8 mouse cellular contexts compared by ENCODE assay signal in the genomic region with DNA sequence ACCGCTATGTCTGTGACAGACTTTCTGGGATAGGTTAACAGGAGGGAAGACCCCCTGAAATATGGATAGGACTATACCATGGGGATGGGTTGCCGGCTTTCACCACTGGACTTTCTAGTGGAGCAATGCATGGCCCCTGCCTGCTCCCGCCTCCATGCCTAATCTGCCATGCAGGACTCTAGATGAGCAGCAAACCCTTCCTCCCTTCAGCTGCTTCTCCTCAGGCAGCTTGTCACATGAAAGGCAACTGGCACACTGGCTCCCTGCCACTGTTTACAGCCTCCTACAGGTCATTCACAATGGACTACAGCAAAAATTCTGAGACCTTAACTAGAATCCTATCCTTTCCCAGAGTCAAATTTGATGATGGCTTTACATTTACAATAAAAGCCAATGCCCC. TPM values are rescaled to one million over a fixed set of nuclear protein-coding genes. Genes with fewer than 3 reads are reported as not detected.
A peak's percentile ranks its signal among the peaks of the same experiment; 100 is the strongest.
DNase-seq lines count a peak whose midpoint lies in the region; ATAC-seq and TF ChIP-seq lines count a peak whose summit lies in the region.

No protein-coding gene starts in this region.

- H3K4me1 ChIP-seq in lung, embryonic 15.5 days, result peaks cover 20% of the 10 kb centered on the region
- H3K4me1 ChIP-seq in lung, adult 2 months (ENCODE audit: control insufficient read depth, insufficient read depth, low read length), result 0 out of 2 replicates have a peak, but pooled peaks cover 4% of the 10 kb centered on the region
- H3K4me1 ChIP-seq in heart, embryonic 15.5 days (replicated peaks), result peaks cover 23% of the 10 kb centered on the region
- peaks cover 5% of the 10 kb centered on the region; the same call in 1 of the 2 replicates for H3K4me1 ChIP-seq in neural tube, embryonic 14.5 days (ENCODE audit: control insufficient read depth, insufficient read depth, low read length)

- peak overlapping the region; percentile 81 for H3K9ac ChIP-seq in lung, embryonic 15.5 days
- peak overlapping the region; percentile 64 for H3K9ac ChIP-seq in heart, embryonic 15.5 days
- no peak overlapping the region; the same call in 1 of the 2 replicates for H3K9ac ChIP-seq in neural tube, embryonic 14.5 days (replicated peaks; ENCODE audit: low read depth, low read length)

- no peak for TF ChIP-seq CTCF in lung, adult 2 months (IDR thresholded peaks at IDR 0.05; ENCODE audit: insufficient read depth, low read length)

- TF ChIP-seq POLR2A in lung, adult 2 months (IDR thresholded peaks at IDR 0.05; ENCODE audit: borderline replicate concordance, extremely low read depth, low read depth, low read length), result no peak

- peak overlapping the region; percentile 82 for H3K4me2 ChIP-seq in lung, embryonic 15.5 days
- H3K4me2 ChIP-seq in heart, embryonic 15.5 days, result peak overlapping the region; percentile 75
- peak overlapping the region; percentile 53 for H3K4me2 ChIP-seq in neural tube, embryonic 14.5 days (ENCODE audit: low read depth, low read length)

- H3K4me3 ChIP-seq in lung, embryonic 15.5 days, result peak overlapping the region; percentile 62; the same call in 1 of the 2 replicates
- no peak overlapping the region for H3K4me3 ChIP-seq in lung, adult 2 months (replicated peaks; ENCODE audit: extremely low read depth, low read depth, low read length)
- peak overlapping the region; percentile 70 for H3K4me3 ChIP-seq in heart, embryonic 15.5 days
- H3K4me3 ChIP-seq in neural tube, embryonic 14.5 days (ENCODE audit: low read depth, low read length), result no peak overlapping the region

- WGBS in lung, embryonic 15.5 days, result 85% methylated on average over 3 of the region's 3 CpGs
- 87% methylated on average over 3 of the region's 3 CpGs for WGBS in lung, adult 2 months
- WGBS in heart, embryonic 15.5 days, result 88% methylated on average over 3 of the region's 3 CpGs
- 89% methylated on average over 3 of the region's 3 CpGs for WGBS in neural tube, embryonic 14.5 days

- no peak for DNase-seq in lung, adult 2 months
- DNase-seq in cerebellum, adult 9-10 months, result peak; percentile 80
- peak; percentile 28 to 38 for DNase-seq in kidney, postnatal 4 days
- no peak for DNase-seq in thymus, postnatal 25 days
- DNase-seq in retina, postnatal 1 day, result no peak

- H3K9me3 ChIP-seq in lung, embryonic 15.5 days, result no peaks in the 10 kb centered on the region
- no peaks in the 10 kb centered on the region for H3K9me3 ChIP-seq in heart, embryonic 15.5 days (replicated peaks)
- no peaks in the 10 kb centered on the region for H3K9me3 ChIP-seq in neural tube, embryonic 14.5 days (ENCODE audit: control insufficient read depth, low read length)

- no peak overlapping the region for H3K27ac ChIP-seq in lung, embryonic 15.5 days
- peak overlapping the region; percentile 76 for H3K27ac ChIP-seq in heart, embryonic 15.5 days
- no peak overlapping the region for H3K27ac ChIP-seq in neural tube, embryonic 14.5 days (ENCODE audit: low read depth, low read length)

- H3K36me3 ChIP-seq in lung, embryonic 15.5 days, result peaks cover 15% of the 10 kb centered on the region
- peaks cover 24% of the 10 kb centered on the region for H3K36me3 ChIP-seq in heart, embryonic 15.5 days
- peaks cover 5% of the 10 kb centered on the region; the same call in 1 of the 2 replicates for H3K36me3 ChIP-seq in neural tube, embryonic 14.5 days (ENCODE audit: control insufficient read depth, insufficient read depth, low read length)

- ATAC-seq in lung, embryonic 15.5 days (ENCODE audit: borderline replicate concordance, extremely low read depth, low FRiP score, low TSS enrichment), result no peak
- ATAC-seq in heart, embryonic 15.5 days (replicated peaks; ENCODE audit: insufficient number of reproducible peaks, insufficient read depth, low FRiP score, low read depth), result no peak
- ATAC-seq in neural tube, embryonic 14.5 days (ENCODE audit: low read depth), result no peak

- H3K27me3 ChIP-seq in lung, embryonic 15.5 days, result no peaks in the 10 kb centered on the region
- no peaks in the 10 kb centered on the region for H3K27me3 ChIP-seq in heart, embryonic 15.5 days
- H3K27me3 ChIP-seq in neural tube, embryonic 14.5 days (ENCODE audit: control insufficient read depth, insufficient read depth, low read length), result no peaks in the 10 kb centered on the region

RNA-seq across cellular contexts. Expression of gene Rmnd1, which starts 1.4 kb away (rescaled TPM):
- polyA plus RNA-seq in lung, embryonic 15.5 days (2015; fragmentation: Nextera tagmentation; extraction: Ambion mirVana), result 41.6 and 47.9 TPM in 2 replicates
- 11.1 and 16.5 TPM in 2 replicates for polyA plus RNA-seq in lung, adult 2 months (2012; rRNA removed)
- 93.3 and 93.4 TPM in 2 replicates for polyA plus RNA-seq in heart, embryonic 15.5 days (2015; fragmentation: Nextera tagmentation; extraction: Ambion mirVana)
- 52.1 and 54.2 TPM in 2 replicates for polyA plus RNA-seq in neural tube, embryonic 14.5 days (2014; fragmentation: Nextera tagmentation; extraction: Ambion mirVana)

RNA-seq across cellular contexts. Expression of gene Armt1, which starts 1.4 kb away (rescaled TPM):
- 19.0 and 19.5 TPM in 2 replicates for polyA plus RNA-seq in lung, embryonic 15.5 days (2015; fragmentation: Nextera tagmentation; extraction: Ambion mirVana)
- 4.3 and 7.2 TPM in 2 replicates for polyA plus RNA-seq in lung, adult 2 months (2012; rRNA removed)
- polyA plus RNA-seq in heart, embryonic 15.5 days (2015; fragmentation: Nextera tagmentation; extraction: Ambion mirVana), result 14.0 and 14.6 TPM in 2 replicates
- polyA plus RNA-seq in neural tube, embryonic 14.5 days (2014; fragmentation: Nextera tagmentation; extraction: Ambion mirVana), result 10.6 and 16.7 TPM in 2 replicates

RNA-seq across cellular contexts. Expression of gene Zbtb2, which starts 42.9 kb away (rescaled TPM):
- polyA plus RNA-seq in lung, embryonic 15.5 days (2015; fragmentation: Nextera tagmentation; extraction: Ambion mirVana), result 15.5 and 16.6 TPM in 2 replicates
- polyA plus RNA-seq in lung, adult 2 months (2012; rRNA removed), result 8.8 and 9.9 TPM in 2 replicates
- polyA plus RNA-seq in heart, embryonic 15.5 days (2015; fragmentation: Nextera tagmentation; extraction: Ambion mirVana), result 7.8 and 9.8 TPM in 2 replicates
- polyA plus RNA-seq in neural tube, embryonic 14.5 days (2014; fragmentation: Nextera tagmentation; extraction: Ambion mirVana), result 12.9 and 17.9 TPM in 2 replicates

RNA-seq across cellular contexts. Expression of gene Ccdc170, which starts 51.5 kb away (rescaled TPM):
- 0.24 and 0.39 TPM in 2 replicates for polyA plus RNA-seq in lung, embryonic 15.5 days (2015; fragmentation: Nextera tagmentation; extraction: Ambion mirVana)
- polyA plus RNA-seq in lung, adult 2 months (2012; rRNA removed), result 1.5 and 2.5 TPM in 2 replicates
- 0.10 TPM in 1 of 2 replicates, not detected in the other for polyA plus RNA-seq in heart, embryonic 15.5 days (2015; fragmentation: Nextera tagmentation; extraction: Ambion mirVana)
- 0.08 and 0.27 TPM in 2 replicates for polyA plus RNA-seq in neural tube, embryonic 14.5 days (2014; fragmentation: Nextera tagmentation; extraction: Ambion mirVana)

Comparison
In these comparisons a context has a peak if more than half of its experiments do, and no peak if none do; other contexts are left out.
1. H3K4me3 ChIP-seq: peak in lung, embryonic 15.5 days (single experiment) and heart, embryonic 15.5 days (single experiment); none in lung, adult 2 months (single experiment) and neural tube, embryonic 14.5 days (single experiment).
2. DNase-seq: peak in cerebellum, adult 9-10 months (single experiment) and kidney, postnatal 4 days (2 of 2); none in lung, adult 2 months (single experiment), thymus, postnatal 25 days (single experiment) and retina, postnatal 1 day (single experiment).
3. Peak in every context shown above with its lines, with median percentiles within 50 percentile points of each other: H3K4me2 ChIP-seq.